ENCODE assay signal across 9 mouse cellular contexts in genomic region chr17:59039754-59040153, GRCm38 (mm10). TPM values are rescaled to one million over a fixed set of nuclear protein-coding genes. Genes with fewer than 3 reads are reported as not detected.
A peak's percentile ranks its signal among the peaks of the same experiment; 100 is the strongest.
DNase-seq lines count a peak whose midpoint lies in the region; ATAC-seq and TF ChIP-seq lines count a peak whose summit lies in the region.
"Had no signal": no experiment of that assay in that cellular context is flagged by ENCODE, and none has a peak within 500 bp of the region (broad histone marks: within the 10 kb centered on the region; RNA-seq: fewer than 3 reads in every experiment).

No protein-coding gene starts in this region.

- H3K4me1 ChIP-seq in forebrain, embryonic 14.5 days (ENCODE audit: control insufficient read depth, insufficient read depth, low read length), result no peaks in the 10 kb centered on the region
- H3K4me1 ChIP-seq in forebrain, embryonic 11.5 days (replicated peaks; ENCODE audit: control insufficient read depth, insufficient read depth, low read length), result no peaks in the 10 kb centered on the region
- H3K4me1 ChIP-seq in lung, postnatal 0 days (ENCODE audit: insufficient read depth, low read depth, low read length), result no peaks in the 10 kb centered on the region

- WGBS in forebrain, embryonic 14.5 days, result 38% methylated on average over 5 of the region's 5 CpGs
- 60% methylated on average over 5 of the region's 5 CpGs for WGBS in forebrain, embryonic 11.5 days
- WGBS in lung, postnatal 0 days, result 43% methylated on average over 5 of the region's 5 CpGs

- no peaks in the 10 kb centered on the region for H3K9me3 ChIP-seq in forebrain, embryonic 14.5 days (replicated peaks; ENCODE audit: control insufficient read depth, low read length)
- no peaks in the 10 kb centered on the region for H3K9me3 ChIP-seq in forebrain, embryonic 11.5 days (ENCODE audit: control insufficient read depth, low read length)
- no peaks in the 10 kb centered on the region for H3K9me3 ChIP-seq in lung, postnatal 0 days (ENCODE audit: low read length)

- no peaks in the 10 kb centered on the region for H3K36me3 ChIP-seq in forebrain, embryonic 14.5 days (ENCODE audit: control insufficient read depth, insufficient read depth, low read length)
- H3K36me3 ChIP-seq in forebrain, embryonic 11.5 days (ENCODE audit: control insufficient read depth, insufficient read depth, low read length), result no peaks in the 10 kb centered on the region
- no peaks in the 10 kb centered on the region for H3K36me3 ChIP-seq in lung, postnatal 0 days (ENCODE audit: insufficient read depth, low read length)

- no peak overlapping the region for H3K27ac ChIP-seq in forebrain, embryonic 14.5 days (ENCODE audit: low read depth, low read length)
- H3K27ac ChIP-seq in forebrain, embryonic 11.5 days (ENCODE audit: low read depth, low read length), result no peak overlapping the region
- no peak overlapping the region for H3K27ac ChIP-seq in lung, postnatal 0 days (ENCODE audit: low read length)

- H3K9ac ChIP-seq in forebrain, embryonic 14.5 days (ENCODE audit: low read length), result no peak overlapping the region
- H3K9ac ChIP-seq in forebrain, embryonic 11.5 days (ENCODE audit: low read length), result no peak overlapping the region
- no peak overlapping the region for H3K9ac ChIP-seq in lung, postnatal 0 days (replicated peaks; ENCODE audit: low read depth)

- TF ChIP-seq CTCF in lung, postnatal 0 days (IDR thresholded peaks at IDR 0.05), result peak; percentile 9; the same call in 1 of the 2 replicates

- ATAC-seq in forebrain, embryonic 14.5 days, result peak; percentile 52; the same call in 1 of the 2 replicates
- ATAC-seq in forebrain, embryonic 11.5 days (replicated peaks; ENCODE audit: low FRiP score), result no peak
- ATAC-seq in lung, postnatal 0 days, result no peak
- ATAC-seq: midbrain, embryonic 16.5 days had no signal

- peak; percentile 81 for DNase-seq in forebrain, embryonic 14.5 days (ENCODE audit: low spot score)
- no peak for DNase-seq in forebrain, embryonic 11.5 days (ENCODE audit: low spot score)
- peak; percentile 5 for DNase-seq in lung, postnatal 0 days (ENCODE audit: low spot score)
- no peak for DNase-seq in lung, postnatal 36 days
- DNase-seq in embryo, embryonic 11 days, result peak; percentile 56
- peak; percentile 15 for DNase-seq in right cerebral cortex, postnatal 4 days
- DNase-seq in neural tube, embryonic 10.5 days (ENCODE audit: extremely low spot score, low spot score), result no peak
- no peak for DNase-seq in c-Kit-positive CD71-positive TER-119-positive erythroid progenitor cells, embryonic 14.5 days (ENCODE audit: low spot score)

- no peak overlapping the region for H3K4me3 ChIP-seq in forebrain, embryonic 14.5 days (ENCODE audit: low read depth, low read length)
- H3K4me3 ChIP-seq in forebrain, embryonic 11.5 days (ENCODE audit: low read depth, low read length), result no peak overlapping the region
- H3K4me3 ChIP-seq in lung, postnatal 0 days (ENCODE audit: low read depth, low read length), result no peak overlapping the region

- H3K4me2 ChIP-seq in forebrain, embryonic 14.5 days (ENCODE audit: low read length), result no peak overlapping the region
- no peak overlapping the region for H3K4me2 ChIP-seq in forebrain, embryonic 11.5 days (ENCODE audit: low read depth, low read length, severe bottlenecking)
- no peak overlapping the region for H3K4me2 ChIP-seq in lung, postnatal 0 days (replicated peaks; ENCODE audit: low read depth, low read length)

- no peak for TF ChIP-seq EP300 in lung, postnatal 0 days (IDR thresholded peaks at IDR 0.05)

- H3K27me3 ChIP-seq in forebrain, embryonic 14.5 days (replicated peaks; ENCODE audit: control insufficient read depth, insufficient read depth, low read length), result no peaks in the 10 kb centered on the region
- no peaks in the 10 kb centered on the region for H3K27me3 ChIP-seq in forebrain, embryonic 11.5 days (ENCODE audit: control insufficient read depth, insufficient read depth, low read length)
- no peaks in the 10 kb centered on the region for H3K27me3 ChIP-seq in lung, postnatal 0 days (replicated peaks; ENCODE audit: insufficient read depth, low read length)

RNA-seq across cellular contexts. Expression of gene Nudt12, which starts 26.6 kb away (rescaled TPM):
- 2.1 and 2.2 TPM in 2 replicates for polyA plus RNA-seq in forebrain, embryonic 14.5 days (2014; fragmentation: Nextera tagmentation; extraction: Ambion mirVana)
- 8.3 and 9.7 TPM in 2 replicates for polyA plus RNA-seq in forebrain, embryonic 11.5 days (2014; fragmentation: Nextera tagmentation; extraction: Ambion mirVana)
- 2.0 and 2.3 TPM in 2 replicates for polyA plus RNA-seq in lung, postnatal 0 days (2015; fragmentation: Nextera tagmentation; extraction: Ambion mirVana)

RNA-seq across cellular contexts. Expression of gene Pdzph1, which starts 48.6 kb away (rescaled TPM):
- polyA plus RNA-seq in forebrain, embryonic 14.5 days (2014; fragmentation: Nextera tagmentation; extraction: Ambion mirVana), result 8.3 and 12.6 TPM in 2 replicates
- polyA plus RNA-seq in forebrain, embryonic 11.5 days (2014; fragmentation: Nextera tagmentation; extraction: Ambion mirVana), result 22.8 and 27.2 TPM in 2 replicates
- polyA plus RNA-seq in lung, postnatal 0 days (2015; fragmentation: Nextera tagmentation; extraction: Ambion mirVana), result not detected in 2 replicates

Comparison
In these comparisons a context has a peak if more than half of its experiments do, and no peak if none do; other contexts are left out.
1. DNase-seq: peak in forebrain, embryonic 14.5 days (single experiment), lung, postnatal 0 days (single experiment), embryo, embryonic 11 days (single experiment) and right cerebral cortex, postnatal 4 days (single experiment); none in forebrain, embryonic 11.5 days (single experiment), lung, postnatal 36 days (single experiment), neural tube, embryonic 10.5 days (single experiment) and c-Kit-positive CD71-positive TER-119-positive erythroid progenitor cells, embryonic 14.5 days (single experiment).